Mouse (Mus musculus) intestine, postnatal 0 days (tissue): ENCODE results near the gene Mfsd11. TPM values are rescaled to one million over a fixed set of nuclear protein-coding genes. Genes with fewer than 3 reads are reported as not detected.
A peak's percentile ranks its signal among the peaks of the same experiment; 100 is the strongest.

Source experiments
- ATAC-seq: fragments of 200-750 bp; cut with Nextera tagmentation; 2 replicates; pipeline ENCODE4 v1.8.0; 2017; ENCODE audit warnings: mild to moderate bottlenecking, moderate TSS enrichment, moderate library complexity
- H3K27ac ChIP-seq: fragments of 300-500 bp; sonication (generic); 2 replicates; pipeline ENCODE4 v1.5.1; 2014; ENCODE audit warnings: mild to moderate bottlenecking, low read depth, low read length, moderate library complexity
- H3K27me3 ChIP-seq: fragments of 300-500 bp; sonication (generic); replicated peaks from 2 replicates; pipeline ENCODE4 v1.6.1; 2014; ENCODE audit warnings: low read length, mixed read lengths; ENCODE audit not compliant: control insufficient read depth, insufficient read depth
- H3K36me3 ChIP-seq: fragments of 300-500 bp; sonication (generic); 2 replicates; pipeline ENCODE4 v1.6.1; 2014; ENCODE audit warnings: mild to moderate bottlenecking, moderate library complexity; ENCODE audit not compliant: control insufficient read depth, insufficient read depth
- H3K4me1 ChIP-seq: fragments of 300-500 bp; sonication (generic); replicated peaks from 2 replicates; pipeline ENCODE4 v1.6.1; 2014; ENCODE audit warnings: antibody characterized with exemption, low read length, mixed read lengths; ENCODE audit not compliant: control insufficient read depth, insufficient read depth
- H3K4me2 ChIP-seq: fragments of 300-500 bp; sonication (generic); replicated peaks from 2 replicates; pipeline ENCODE4 v1.6.1; 2014; ENCODE audit warnings: low read depth, mild to moderate bottlenecking, moderate library complexity
- H3K4me3 ChIP-seq: fragments of 300-500 bp; sonication (generic); 2 replicates; pipeline ENCODE4 v1.5.1; 2014; ENCODE audit warnings: low read depth, low read length
- H3K9ac ChIP-seq: fragments of 300-500 bp; sonication (generic); 2 replicates; pipeline ENCODE4 v1.6.1; 2014; ENCODE audit warnings: mild to moderate bottlenecking, low read depth, low read length
- H3K9me3 ChIP-seq: fragments of 300-500 bp; sonication (generic); 2 replicates; pipeline ENCODE4 v1.6.1; 2016; ENCODE audit warnings: mixed run types; ENCODE audit not compliant: control insufficient read depth
- CTCF ChIP-seq: sonication (generic); IDR thresholded peaks from 2 replicates; pipeline ENCODE4 v1.5.1; 2016; ENCODE audit warnings: low read depth, mild to moderate bottlenecking, control low read depth, antibody characterized with exemption, moderate library complexity
- WGBS: fragments of 180-500 bp; shearing (Covaris S2); extraction: QIAGEN DNeasy Blood & Tissue Kit; methylation state at CpG from one replicate; pipeline ENCODE4 v1.1.7; 2014; 5-methylcytosine and 5-hydroxymethylcytosine counted together
- polyA plus RNA-seq: library from polyadenylated mRNA; unstranded; fragments of >200 nt; fragmentation: Nextera tagmentation; extraction: Ambion mirVana; gene quantifications from 2 replicates; pipeline ENCODE4 v1.2.1, GENCODE M21; 2015

Mfsd11 gene
- polyA plus RNA-seq, 1 experiment from 2014 or later, result 100 TPM

DNA sequence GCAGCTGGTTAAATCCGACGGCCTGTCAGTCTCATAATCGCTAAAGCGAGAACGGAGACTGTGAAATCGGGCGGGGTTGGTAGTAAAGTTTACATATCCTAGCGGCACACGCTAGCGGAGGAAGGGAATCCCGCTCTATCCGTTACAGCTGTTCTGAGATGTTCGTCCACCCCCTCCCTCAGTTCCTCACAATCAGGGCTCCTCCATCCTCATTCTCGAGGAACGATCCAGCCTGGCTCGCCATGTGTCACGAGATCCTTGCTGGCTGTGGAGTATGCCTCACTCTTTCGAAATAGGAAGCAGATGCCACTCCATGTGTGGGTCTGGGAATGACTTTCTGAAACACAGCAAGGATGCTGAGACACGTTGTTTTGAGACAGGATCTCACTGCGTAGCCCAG, 21.7 kb downstream of the Mfsd11 start:
- no peaks in the 10 kb centered on the region for H3K27me3 ChIP-seq
- no peak for TF ChIP-seq CTCF
- ATAC-seq, result no peak
- no peak overlapping the region for H3K4me3 ChIP-seq
- H3K4me1 ChIP-seq, result no peaks in the 10 kb centered on the region
- H3K36me3 ChIP-seq, result peaks cover 49% of the 10 kb centered on the region
- H3K9me3 ChIP-seq, result no peaks in the 10 kb centered on the region
- H3K4me2 ChIP-seq, result no peak overlapping the region
- no peak overlapping the region for H3K27ac ChIP-seq
- no peak overlapping the region for H3K9ac ChIP-seq
- WGBS, result 90% methylated on average over 20 of the region's 20 CpGs

DNA sequence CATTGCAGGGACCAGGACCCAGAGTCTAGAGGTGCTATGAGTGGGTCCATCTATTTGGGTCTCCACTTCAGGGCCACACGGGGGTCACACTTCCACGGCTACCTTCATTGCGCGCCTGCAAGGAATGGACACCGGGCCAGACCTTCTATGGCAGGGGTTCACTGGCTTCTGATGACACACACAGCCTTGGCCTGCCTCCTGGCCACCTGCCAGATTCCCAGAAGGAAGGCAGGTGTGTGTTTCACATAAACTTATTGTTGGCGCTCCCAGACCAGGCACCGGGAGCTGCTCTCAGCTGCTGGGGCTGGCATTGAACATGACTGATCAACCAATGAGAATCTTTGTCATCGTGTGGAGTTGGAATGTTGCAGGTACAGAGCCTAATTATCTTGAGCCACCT, 26.2 kb downstream of the Mfsd11 start:
- no peaks in the 10 kb centered on the region for H3K27me3 ChIP-seq
- no peaks in the 10 kb centered on the region for H3K4me1 ChIP-seq
- H3K36me3 ChIP-seq, result peaks cover 17% of the 10 kb centered on the region
- WGBS, result 72% methylated on average over 8 of the region's 8 CpGs
- no peak overlapping the region for H3K4me2 ChIP-seq
- no peak for ATAC-seq
- H3K4me3 ChIP-seq, result no peak overlapping the region
- no peak overlapping the region for H3K27ac ChIP-seq
- no peak overlapping the region for H3K9ac ChIP-seq
- H3K9me3 ChIP-seq, result no peaks in the 10 kb centered on the region
- TF ChIP-seq CTCF, result no peak

DNA sequence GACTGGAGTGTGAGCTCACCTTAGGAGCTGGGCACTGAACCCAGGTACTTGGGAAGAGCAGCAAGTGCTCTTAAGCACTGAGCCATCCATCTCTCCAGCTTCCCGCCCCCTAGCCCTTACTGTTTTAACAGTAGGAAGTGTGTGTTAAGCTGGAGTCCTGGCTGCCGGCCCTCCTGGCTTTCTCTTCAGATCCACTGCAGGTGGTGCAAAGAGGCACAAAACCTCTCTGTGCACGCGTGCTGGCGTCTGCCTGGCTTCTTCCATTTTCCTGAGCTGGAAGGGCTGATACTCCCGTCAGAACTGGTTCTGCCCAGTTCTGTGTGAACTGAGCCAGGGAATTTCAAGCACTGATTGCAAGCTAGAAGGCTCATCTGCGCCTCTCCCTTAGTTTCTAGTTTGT, 28.6 kb downstream of the Mfsd11 start:
- Histone ChIP-seq H3K36me3 (no peaks in the 10 kb centered on the region), H3K4me2 (no peak overlapping the region), H3K4me3 (no peak overlapping the region), H3K9ac (no peak overlapping the region), H3K4me1 (no peaks in the 10 kb centered on the region), H3K9me3 (no peaks in the 10 kb centered on the region), H3K27me3 (no peaks in the 10 kb centered on the region), H3K27ac (no peak overlapping the region)
- 72% methylated on average over 7 of the region's 7 CpGs for WGBS
- no peak for ATAC-seq
- TF ChIP-seq CTCF, result no peak

DNA sequence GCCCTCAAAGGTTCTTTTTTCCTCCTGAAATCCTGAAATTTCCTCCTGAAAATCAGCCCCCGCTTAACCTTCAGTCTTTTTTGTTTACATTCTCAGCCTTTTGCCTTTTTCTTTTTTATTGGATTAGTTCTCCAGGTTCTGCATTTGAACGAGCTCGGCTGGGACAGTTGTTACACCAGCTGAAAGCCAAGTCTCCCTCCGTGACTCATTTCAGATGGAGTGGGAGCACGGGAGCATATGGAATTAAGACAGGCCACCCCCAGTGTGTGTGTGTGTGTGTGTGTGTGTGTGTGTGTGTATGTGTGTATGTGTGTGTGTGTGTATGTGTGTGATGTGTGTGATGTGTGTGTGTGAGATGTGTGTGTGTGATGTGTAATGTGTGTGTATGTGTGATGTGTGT, 29.2 kb downstream of the Mfsd11 start:
- TF ChIP-seq CTCF, result no peak
- Histone ChIP-seq H3K36me3 (no peaks in the 10 kb centered on the region), H3K9me3 (no peaks in the 10 kb centered on the region), H3K4me1 (no peaks in the 10 kb centered on the region), H3K27me3 (no peaks in the 10 kb centered on the region), H3K27ac (no peak overlapping the region), H3K9ac (no peak overlapping the region), H3K4me2 (no peak overlapping the region), H3K4me3 (no peak overlapping the region)
- 61% methylated on average over 5 of the region's 5 CpGs for WGBS
- ATAC-seq, result no peak

DNA sequence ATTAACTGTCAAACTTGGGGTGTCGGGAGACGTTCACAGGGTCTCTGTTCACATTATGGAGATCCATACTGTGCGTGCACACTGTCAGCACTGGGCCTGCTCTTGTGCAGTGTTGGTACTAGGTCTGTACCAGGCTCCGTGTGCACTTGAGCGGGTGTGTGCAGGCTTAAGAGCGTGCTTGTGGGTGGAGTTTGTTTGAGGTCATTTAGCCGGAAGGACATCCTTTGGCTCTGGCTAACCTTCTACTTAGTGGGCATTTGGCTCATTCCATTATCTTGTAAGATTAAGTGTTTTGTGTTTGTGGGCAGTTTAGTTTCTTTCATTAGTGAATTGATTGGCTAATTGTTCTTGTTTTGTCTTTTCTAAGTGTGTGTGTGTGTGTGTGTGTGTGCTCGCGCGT, 30.2 kb downstream of the Mfsd11 start:
- no peak for ATAC-seq
- Histone ChIP-seq H3K27ac (no peak overlapping the region), H3K9ac (no peak overlapping the region), H3K9me3 (no peaks in the 10 kb centered on the region), H3K4me2 (no peak overlapping the region), H3K4me1 (no peaks in the 10 kb centered on the region), H3K4me3 (no peak overlapping the region), H3K36me3 (no peaks in the 10 kb centered on the region), H3K27me3 (no peaks in the 10 kb centered on the region)
- 76% methylated on average over 10 of the region's 10 CpGs for WGBS
- no peak for TF ChIP-seq CTCF

DNA sequence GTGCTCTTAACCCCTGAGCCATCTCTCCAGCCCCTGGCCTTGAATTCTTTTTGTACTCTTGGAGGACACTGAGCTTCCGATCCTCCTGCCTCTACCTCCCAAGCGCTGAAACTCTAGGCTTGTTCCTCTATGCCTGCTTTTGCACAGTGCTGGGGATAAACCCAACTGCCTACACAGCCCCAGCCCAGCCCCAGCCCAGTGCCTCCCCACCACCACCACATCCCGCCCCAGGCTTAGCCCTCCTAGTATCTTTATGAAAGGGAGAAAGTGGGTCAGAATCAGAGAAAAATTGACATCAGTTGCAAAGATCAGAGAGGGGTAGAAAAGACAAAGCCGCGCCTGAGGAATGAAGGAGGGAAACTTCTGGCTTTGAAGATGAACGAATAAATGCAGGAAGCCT, 31.8 kb downstream of the Mfsd11 start:
- 86% methylated on average over 6 of the region's 6 CpGs for WGBS
- H3K27me3 ChIP-seq, result no peaks in the 10 kb centered on the region
- no peak for ATAC-seq
- H3K4me1 ChIP-seq, result no peaks in the 10 kb centered on the region
- H3K36me3 ChIP-seq, result no peaks in the 10 kb centered on the region
- H3K4me3 ChIP-seq, result no peak overlapping the region
- no peak overlapping the region for H3K9ac ChIP-seq
- H3K27ac ChIP-seq, result no peak overlapping the region
- H3K4me2 ChIP-seq, result no peak overlapping the region
- TF ChIP-seq CTCF, result no peak
- no peaks in the 10 kb centered on the region for H3K9me3 ChIP-seq

DNA sequence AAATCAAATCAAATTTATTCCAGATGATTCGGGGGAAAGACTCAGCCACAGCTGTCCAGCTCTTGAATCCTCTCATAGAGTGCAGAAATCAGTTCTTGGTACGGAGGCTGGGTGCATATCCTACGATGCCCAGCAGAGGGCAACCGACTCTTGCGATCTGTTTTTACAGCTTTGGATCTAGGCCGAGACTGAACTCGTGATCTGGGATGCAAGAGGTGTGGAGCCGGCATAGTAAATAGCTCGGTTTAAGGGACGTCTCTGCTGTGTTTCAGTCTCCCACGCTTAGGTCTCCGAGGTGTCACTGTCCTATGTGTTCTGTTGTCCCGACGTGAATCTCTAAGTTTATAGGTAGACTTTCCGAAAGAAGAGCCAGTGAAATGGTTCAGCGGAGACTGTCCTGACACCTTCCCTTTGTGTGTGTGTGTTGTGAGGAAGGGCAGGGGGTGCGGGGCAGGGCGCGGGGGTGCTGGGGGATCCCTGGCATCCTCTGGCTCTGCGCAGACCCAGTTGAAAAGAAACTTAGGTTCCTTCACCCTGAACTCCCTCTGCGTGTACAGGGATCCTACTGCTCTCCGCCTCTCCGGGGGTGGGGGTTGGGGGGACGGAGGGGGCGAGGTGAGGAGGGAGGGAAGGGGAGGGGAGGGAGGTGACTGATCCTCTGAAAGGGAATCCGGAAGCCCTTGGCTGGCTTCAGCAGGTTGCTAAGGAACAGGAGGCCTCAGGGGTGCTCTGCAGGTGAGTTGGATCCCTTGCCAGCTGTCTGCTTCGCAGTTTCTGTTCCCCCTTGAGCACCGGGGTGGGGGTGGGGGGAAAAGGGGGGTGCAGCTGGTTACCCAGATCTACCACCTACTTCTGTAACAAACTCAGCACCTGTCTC, 33.3 kb downstream of the Mfsd11 start:
- Histone ChIP-seq H3K4me3 (peak overlapping the region; percentile 22), H3K4me1 (no peaks in the 10 kb centered on the region), H3K9me3 (no peaks in the 10 kb centered on the region), H3K27ac (no peak overlapping the region), H3K36me3 (no peaks in the 10 kb centered on the region), H3K9ac (no peak overlapping the region), H3K27me3 (no peaks in the 10 kb centered on the region), H3K4me2 (peak overlapping the region; percentile 68)
- peak; percentile 95 for TF ChIP-seq CTCF
- peak; percentile 58 for ATAC-seq
- 4% methylated on average over 26 of the region's 28 CpGs for WGBS
